Mouse (Mus musculus) MEL-GATA-1-ER (cell line): ENCODE results near the gene Tuba1c.
"Not testable (repeated sequence)": the region's sequence is repeated elsewhere in the genome, so short reads cannot be mapped to it uniquely, and the experiment has no call there.

Experiments
- DNase-seq: peaks from one replicate; pipeline ENCODE4 v3.0.0-alpha.2; 2012; ENCODE audit warnings: low read depth; ENCODE audit errors: extremely low read depth

The Tuba1c gene

GRCm38 (mm10) chr15:99055040-99055439, 25.3 kb downstream of the Tuba1c start, which contains the start of gene Prph:
Prph (plus strand) TSS chr15:99055174.
- no peak for DNase-seq

- no peak for DNase-seq
These were observed 25.8 kb downstream of the Tuba1c start for GRCm38 (mm10) chr15:99055511-99055961.

GRCm38 (mm10) chr15:99056332-99056731, 26.6 kb downstream of the Tuba1c start:
- DNase-seq: no peak

GRCm38 (mm10) chr15:99065557-99066165, 36.0 kb downstream of the Tuba1c start:
- DNase-seq: no peak

- no peak for DNase-seq
These were observed 42.3 kb downstream of the Tuba1c start for GRCm38 (mm10) chr15:99071988-99072387.

GRCm38 (mm10) chr15:99074019-99074599, 44.4 kb downstream of the Tuba1c start, which contains the start of gene Troap:
Troap (plus strand) TSS chr15:99074575.
- peak; percentile 22 for DNase-seq

GRCm38 (mm10) chr15:99074600-99075333, 45.1 kb downstream of the Tuba1c start:
- DNase-seq: peak; percentile 99

- DNase-seq: not testable (repeated sequence)
These were observed 46.3 kb downstream of the Tuba1c start for GRCm38 (mm10) chr15:99076011-99076410.

- no peak for DNase-seq
These were observed 48.7 kb downstream of the Tuba1c start for GRCm38 (mm10) chr15:99078181-99078910.

GRCm38 (mm10) chr15:99079804-99080203, 50.1 kb downstream of the Tuba1c start:
- no peak for DNase-seq

- no peak for DNase-seq
These were observed 52.6 kb downstream of the Tuba1c start for GRCm38 (mm10) chr15:99082322-99082721.

- no peak for DNase-seq
These were observed 53.1 kb downstream of the Tuba1c start for GRCm38 (mm10) chr15:99082840-99083239.

- peak; percentile 36 for DNase-seq
These were observed 53.6 kb downstream of the Tuba1c start for GRCm38 (mm10) chr15:99083258-99083657.

- DNase-seq: no peak
These were observed 54.3 kb downstream of the Tuba1c start for GRCm38 (mm10) chr15:99083867-99084557.

- no peak for DNase-seq
These were observed 54.9 kb downstream of the Tuba1c start for GRCm38 (mm10) chr15:99084618-99085017.

GRCm38 (mm10) chr15:99085997-99086396, 56.3 kb downstream of the Tuba1c start:
- DNase-seq: no peak

- DNase-seq: no peak
These were observed 57.8 kb downstream of the Tuba1c start, which contains the start of gene C1ql4 for GRCm38 (mm10) chr15:99087253-99088075. C1ql4 (minus strand) TSS chr15:99087817.
